Mouse (Mus musculus) MEL (cell line): ENCODE results near the gene Lhx5. TPM values are rescaled to one million over a fixed set of nuclear protein-coding genes. Genes with fewer than 3 reads are reported as not detected.

Experiments
- DNase-seq: peaks from one replicate; pipeline ENCODE4 v3.0.0; 2011; ENCODE audit warnings: low read depth, low spot score
- H3K27ac ChIP-seq: 2 replicates; pipeline ENCODE4 v1.5.1; 2012; ENCODE audit warnings: low read depth, mild to moderate bottlenecking, control low read depth, low read length, moderate library complexity; ENCODE audit not compliant: control insufficient read depth
- H3K27me3 ChIP-seq, 2 experiments: fragments of 150-350 bp in 1 of 2; sonication (generic) in 1 of 2; 2 replicates each; pipeline ENCODE4 v1.6.1; 2012; ENCODE audit warnings: low read length in 2 of 2, mild to moderate bottlenecking in 2 of 2, improper control_type of control experiment in 1 of 2, moderate library complexity in 1 of 2; ENCODE audit not compliant: insufficient read depth in 2 of 2, control insufficient read depth in 1 of 2
- H3K36me3 ChIP-seq, 2 experiments: 2 replicates each; pipeline ENCODE4 v1.6.1; 2012 to 2014; ENCODE audit warnings: low read length in 2 of 2, improper control_type of control experiment in 1 of 2, inconsistent platforms in 1 of 2, mild to moderate bottlenecking in 1 of 2; ENCODE audit not compliant: insufficient read depth in 2 of 2, control insufficient read depth in 1 of 2
- H3K4me1 ChIP-seq, 2 experiments: fragments of 150-350 bp in 1 of 2; sonication (generic) in 1 of 2; 2 replicates each; pipeline ENCODE4 v1.6.1; 2012; ENCODE audit warnings: low read length in 2 of 2, improper control_type of control experiment in 1 of 2, mild to moderate bottlenecking in 1 of 2; ENCODE audit not compliant: insufficient read depth in 2 of 2, control insufficient read depth in 1 of 2
- H3K4me3 ChIP-seq, 2 experiments: fragments of 150-350 bp in 1 of 2; sonication (generic) in 1 of 2; 2 replicates each; pipeline ENCODE4 v1.5.1; 2012; ENCODE audit warnings: low read depth in 2 of 2, low read length in 2 of 2, mild to moderate bottlenecking in 2 of 2, moderate library complexity in 2 of 2, control low read depth in 1 of 2, improper control_type of control experiment in 1 of 2; ENCODE audit not compliant: control insufficient read depth in 1 of 2, insufficient read depth in 1 of 2
- H3K79me2 ChIP-seq: 2 replicates; pipeline ENCODE4 v1.6.1; 2012; ENCODE audit warnings: mild to moderate bottlenecking, low read length, moderate library complexity; ENCODE audit not compliant: control insufficient read depth, poor library complexity, insufficient read depth
- H3K9ac ChIP-seq: 2 replicates; pipeline ENCODE4 v1.6.1; 2012; ENCODE audit warnings: low read depth, mild to moderate bottlenecking, control low read depth, low read length, moderate library complexity; ENCODE audit not compliant: control insufficient read depth, poor library complexity, severe bottlenecking
- H3K9me3 ChIP-seq: fragments of 150-350 bp; sonication (generic); replicated peaks from 2 replicates; pipeline ENCODE4 v1.6.1; 2012; ENCODE audit warnings: mild to moderate bottlenecking, low read length, improper control_type of control experiment, moderate library complexity; ENCODE audit not compliant: insufficient read depth
- BHLHE40 ChIP-seq: IDR thresholded peaks from 2 replicates; pipeline ENCODE4 v1.6.1; 2012; ENCODE audit warnings: low read depth, mild to moderate bottlenecking, inconsistent platforms, low read length, improper control_type of control experiment, borderline replicate concordance
- CHD2 ChIP-seq: IDR thresholded peaks from 2 replicates; pipeline ENCODE4 v1.6.1; 2011; ENCODE audit warnings: low read length, improper control_type of control experiment
- E2F4 ChIP-seq: IDR thresholded peaks from 2 replicates; pipeline ENCODE4 v1.6.1; 2011; ENCODE audit warnings: low read depth, low read length, improper control_type of control experiment, borderline replicate concordance
- ELF1 ChIP-seq: IDR thresholded peaks from 2 replicates; pipeline ENCODE4 v1.6.1; 2014; ENCODE audit warnings: low read depth, mild to moderate bottlenecking, inconsistent platforms, low read length, improper control_type of control experiment, moderate library complexity
- EP300 ChIP-seq, 2 experiments: IDR thresholded peaks; 2 replicates each; pipeline ENCODE4 v1.6.1; 2011; ENCODE audit warnings: improper control_type of control experiment in 2 of 2, low read length in 2 of 2, low read depth in 1 of 2, mild to moderate bottlenecking in 1 of 2
- ETS1 ChIP-seq: IDR thresholded peaks from 2 replicates; pipeline ENCODE4 v1.6.1; 2012; ENCODE audit warnings: low read depth, mild to moderate bottlenecking, inconsistent platforms, low read length, improper control_type of control experiment, moderate library complexity
- GABPA ChIP-seq: IDR thresholded peaks from 2 replicates; pipeline ENCODE4 v1.6.1; 2012; ENCODE audit warnings: low read depth, mild to moderate bottlenecking, inconsistent platforms, low read length, improper control_type of control experiment, moderate library complexity
- GATA1 ChIP-seq: IDR thresholded peaks from 2 replicates; pipeline ENCODE4 v1.6.1; 2011; ENCODE audit warnings: low read depth, low read length, improper control_type of control experiment
- MAZ ChIP-seq: IDR thresholded peaks from 2 replicates; pipeline ENCODE4 v1.6.1; 2012; ENCODE audit warnings: low read depth, mild to moderate bottlenecking, inconsistent platforms, low read length, improper control_type of control experiment
- MYC ChIP-seq: IDR thresholded peaks from 2 replicates; pipeline ENCODE4 v1.6.1; 2011; ENCODE audit warnings: low read depth, mild to moderate bottlenecking, low read length, improper control_type of control experiment, moderate library complexity
- NELFE ChIP-seq: IDR thresholded peaks from 2 replicates; pipeline ENCODE4 v1.6.1; 2011; ENCODE audit warnings: low read depth, low read length, improper control_type of control experiment
- NRF1 ChIP-seq: IDR thresholded peaks from 2 replicates; pipeline ENCODE4 v1.6.1; 2014; ENCODE audit warnings: low read depth, mild to moderate bottlenecking, inconsistent platforms, low read length, improper control_type of control experiment, moderate library complexity; ENCODE audit not compliant: poor library complexity, insufficient read depth, severe bottlenecking
- POLR2A ChIP-seq, 2 experiments: IDR thresholded peaks; 2 replicates each; pipeline ENCODE4 v1.6.1; 2011 to 2012; ENCODE audit warnings: low read length in 2 of 2, mild to moderate bottlenecking in 2 of 2, control low read depth in 1 of 2, improper control_type of control experiment in 1 of 2, low read depth in 1 of 2, moderate library complexity in 1 of 2; ENCODE audit not compliant: control insufficient read depth in 1 of 2, insufficient read depth in 1 of 2, poor library complexity in 1 of 2
- POLR2AphosphoS5 ChIP-seq: IDR thresholded peaks from 2 replicates; pipeline ENCODE4 v1.6.1; 2012; ENCODE audit warnings: low read depth, borderline replicate concordance, mild to moderate bottlenecking, inconsistent platforms, low read length, moderate library complexity, mixed read lengths
- TAL1 ChIP-seq: IDR thresholded peaks from 2 replicates; pipeline ENCODE4 v1.6.1; 2012; ENCODE audit warnings: mild to moderate bottlenecking, inconsistent platforms, low read length, moderate library complexity, mixed read lengths
- TCF12 ChIP-seq: IDR thresholded peaks from 2 replicates; pipeline ENCODE4 v1.6.1; 2014; ENCODE audit warnings: low read depth, mild to moderate bottlenecking, inconsistent platforms, low read length, improper control_type of control experiment, moderate library complexity
- UBTF ChIP-seq: IDR thresholded peaks from 2 replicates; pipeline ENCODE4 v1.6.1; 2012; ENCODE audit warnings: low read depth, mild to moderate bottlenecking, inconsistent platforms, low read length, improper control_type of control experiment, moderate library complexity, borderline replicate concordance; ENCODE audit not compliant: insufficient read depth
- ZC3H11A ChIP-seq: IDR thresholded peaks from 2 replicates; pipeline ENCODE4 v1.6.1; 2012; ENCODE audit warnings: low read depth, mild to moderate bottlenecking, inconsistent platforms, low read length, improper control_type of control experiment
- ZNF384 ChIP-seq: IDR thresholded peaks from 2 replicates; pipeline ENCODE4 v1.6.1; 2012; ENCODE audit warnings: low read depth, mild to moderate bottlenecking, inconsistent platforms, low read length, improper control_type of control experiment
- polyA plus RNA-seq, 2 experiments: library from polyadenylated mRNA; stranded (reverse) in 1 of 2; unstranded in 1 of 2; fragments of >175 nt in 1 of 2; fragments of >200 nt in 1 of 2; gene quantifications; 2 replicates each; pipeline versions ENCODE4 v1.2.1 to v1.2.4; 2012; ENCODE audit warnings: low replicate concordance in 2 of 2, low read depth in 1 of 2; ENCODE audit not compliant: insufficient read length in 2 of 2, insufficient read depth in 1 of 2, missing spikeins in 1 of 2
- total RNA-seq: library from RNA; depleted of rRNA; stranded (reverse); fragments of 300-350 nt; gene quantifications from 2 replicates; pipeline ENCODE4 v1.2.3, GENCODE M21; 2012

The Lhx5 gene
- total and polyA plus RNA-seq, 3 experiments = not detected

GRCm38 (mm10) chr5:120475861-120476260 lies 44.4 kb downstream of the Lhx5 start:
- no peak for DNase-seq

GRCm38 (mm10) chr5:120476296-120476695 lies 44.8 kb downstream of the Lhx5 start, which contains the start of gene Sds:
TSS of gene Sds (plus strand) at chr5:120476526.
- no peak within 1 kb of the TSS for H3K27ac ChIP-seq
- no peak within 1 kb of the TSS for H3K4me3 ChIP-seq
- H3K4me1 ChIP-seq = peaks cover 0 to 7% of the 10 kb centered on the region in 2 experiments; a peak in 1 of 4 replicates
- no peak within 1 kb of the TSS for H3K9ac ChIP-seq
- TF ChIP-seq NRF1 (no peak), ETS1 (no peak), CHD2 (no peak), ZNF384 (no peak), BHLHE40 (no peak), POLR2A (IDR thresholded peaks at IDR 0.05; ENCODE audit: control insufficient read depth in 1 of 2, insufficient read depth in 1 of 2, low read depth in 1 of 2, low read length in 2 of 2, poor library complexity in 1 of 2) (no peak), E2F4 (no peak), POLR2AphosphoS5 (no peak)
- no peak for DNase-seq
- H3K27me3 ChIP-seq = no peaks in the 10 kb centered on the region
- no peaks in the 10 kb centered on the region for H3K9me3 ChIP-seq
- H3K79me2 ChIP-seq = no peaks in the 10 kb centered on the region
- H3K36me3 ChIP-seq = no peaks in the 10 kb centered on the region

More at GRCm38 (mm10) chr5:120475861-120476260, 44.4 kb downstream of the Lhx5 start:
- no peak for TF ChIP-seq UBTF
- TF ChIP-seq MAZ = no peak
- no peak for TF ChIP-seq ELF1
- no peak for TF ChIP-seq GABPA
- TF ChIP-seq GATA1 = no peak
- TF ChIP-seq CHD2 = no peak
- TF ChIP-seq TCF12 = no peak
- no peak for TF ChIP-seq ZC3H11A
- no peak for TF ChIP-seq EP300 (IDR thresholded peaks at IDR 0.05; ENCODE audit: low read depth in 1 of 2, low read length in 2 of 2)
- no peak for TF ChIP-seq ZNF384
- no peak for TF ChIP-seq NELFE
- TF ChIP-seq MYC = no peak
- no peak for TF ChIP-seq TAL1
- H3K27me3 ChIP-seq = no peaks in the 10 kb centered on the region
- H3K4me3 ChIP-seq = no peak overlapping the region
- H3K9ac ChIP-seq = no peak overlapping the region
- no peaks in the 10 kb centered on the region for H3K9me3 ChIP-seq
- peaks cover 0 to 7% of the 10 kb centered on the region in 2 experiments; a peak in 1 of 4 replicates for H3K4me1 ChIP-seq
- H3K27ac ChIP-seq = no peak overlapping the region
- no peaks in the 10 kb centered on the region for H3K79me2 ChIP-seq
- H3K36me3 ChIP-seq = no peaks in the 10 kb centered on the region
